Mouse (Mus musculus) lung, postnatal 0 days (tissue): ENCODE results near the gene Slc1a4.

Source experiments
- CTCF ChIP-seq: IDR thresholded peaks from 2 replicates; pipeline ENCODE4 v1.5.1; 2016; ENCODE audit warnings: antibody characterized with exemption, mild to moderate bottlenecking
- EP300 ChIP-seq: IDR thresholded peaks from 2 replicates; pipeline ENCODE4 v1.6.1; 2016; ENCODE audit warnings: antibody characterized with exemption, mild to moderate bottlenecking, control low read depth

DNA sequence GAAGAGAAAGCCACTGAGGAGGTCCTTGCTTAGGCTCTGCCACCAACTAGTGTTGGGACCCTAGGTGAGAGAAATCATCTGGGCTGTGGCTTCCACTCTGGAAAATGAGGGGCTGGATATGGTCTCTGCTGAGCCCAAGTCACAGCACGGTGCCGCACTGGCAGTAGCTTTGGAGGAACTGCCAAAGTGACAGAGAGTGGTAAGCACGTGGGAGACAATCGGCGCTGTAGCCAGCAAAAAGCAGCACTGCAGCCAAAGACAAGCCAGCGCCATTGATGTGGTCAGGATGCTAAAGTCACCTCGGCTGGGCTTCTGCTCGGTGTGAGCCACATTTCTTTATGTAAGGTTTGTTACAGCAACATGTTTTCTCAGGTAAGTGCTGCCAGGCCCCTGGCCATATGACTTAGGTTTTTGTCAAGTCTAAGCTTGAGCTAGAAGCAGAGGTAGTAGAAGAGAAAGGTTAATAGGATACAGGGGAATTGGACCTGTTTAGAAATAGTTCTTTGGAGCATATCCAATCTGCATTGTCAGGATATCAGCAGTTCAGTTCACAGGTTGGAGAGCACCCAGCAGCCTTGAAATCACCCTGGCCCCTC lies 40.2 kb upstream of the Slc1a4 start:
- TF ChIP-seq CTCF = no peak
- TF ChIP-seq EP300 = no peak
